Mouse (Mus musculus): ENCODE measurements around the gene Tmem108. TPM values are rescaled to one million over a fixed set of nuclear protein-coding genes. Genes with fewer than 3 reads are reported as not detected.

The Tmem108 gene
- polyA plus RNA-seq, 1 experiment: not detected

- H3K27ac ChIP-seq (replicated peaks; ENCODE audit: low read depth, low read length): no peak overlapping the region
- peaks cover 3% of the 10 kb centered on the region; the same call in 1 of the 2 replicates for H3K4me1 ChIP-seq (ENCODE audit: control insufficient read depth, insufficient read depth, insufficient read length, low read length)
- no peak overlapping the region for H3K4me3 ChIP-seq (ENCODE audit: insufficient read depth, low read depth, low read length)
Observed at GRCm38 (mm10) chr9:103489096-103489495, 272.5 kb downstream of the Tmem108 start.

- Histone ChIP-seq H3K4me1 (ENCODE audit: control insufficient read depth, insufficient read depth, insufficient read length, low read length) (peaks cover 3% of the 10 kb centered on the region; the same call in 1 of the 2 replicates), H3K27ac (replicated peaks; ENCODE audit: low read depth, low read length) (no peak overlapping the region), H3K4me3 (ENCODE audit: insufficient read depth, low read depth, low read length) (no peak overlapping the region)
Observed at GRCm38 (mm10) chr9:103486262-103486661, 275.4 kb downstream of the Tmem108 start.

GRCm38 (mm10) chr9:103485606-103486005 is 276.0 kb downstream of the Tmem108 start:
- Histone ChIP-seq H3K4me1 (ENCODE audit: control insufficient read depth, insufficient read depth, insufficient read length, low read length) (peaks cover 3% of the 10 kb centered on the region; the same call in 1 of the 2 replicates), H3K27ac (replicated peaks; ENCODE audit: low read depth, low read length) (no peak overlapping the region), H3K4me3 (ENCODE audit: insufficient read depth, low read depth, low read length) (no peak overlapping the region)

- Histone ChIP-seq H3K4me3 (ENCODE audit: insufficient read depth, low read depth, low read length) (no peak overlapping the region), H3K4me1 (ENCODE audit: control insufficient read depth, insufficient read depth, insufficient read length, low read length) (no peaks in the 10 kb centered on the region), H3K27ac (replicated peaks; ENCODE audit: low read depth, low read length) (no peak overlapping the region)
Observed at GRCm38 (mm10) chr9:103480603-103481220, 280.9 kb downstream of the Tmem108 start.

GRCm38 (mm10) chr9:103480044-103480576 is 281.5 kb downstream of the Tmem108 start, which contains the start of gene Bfsp2:
TSS of gene Bfsp2 (minus strand) at chr9:103480420.
- H3K4me1 ChIP-seq (ENCODE audit: control insufficient read depth, insufficient read depth, insufficient read length, low read length): no peaks in the 10 kb centered on the region
- no peak within 1 kb of the TSS for H3K27ac ChIP-seq (replicated peaks; ENCODE audit: low read depth, low read length)
- no peak within 1 kb of the TSS for H3K4me3 ChIP-seq (ENCODE audit: insufficient read depth, low read depth, low read length)

- Histone ChIP-seq H3K27ac (replicated peaks; ENCODE audit: low read depth, low read length) (no peak overlapping the region), H3K4me3 (ENCODE audit: insufficient read depth, low read depth, low read length) (no peak overlapping the region), H3K4me1 (ENCODE audit: control insufficient read depth, insufficient read depth, insufficient read length, low read length) (no peaks in the 10 kb centered on the region; the same call in 1 of the 2 replicates)
Observed at GRCm38 (mm10) chr9:103475414-103475813, 286.2 kb downstream of the Tmem108 start.

GRCm38 (mm10) chr9:103473915-103474688 is 287.5 kb downstream of the Tmem108 start:
- H3K4me3 ChIP-seq (ENCODE audit: insufficient read depth, low read depth, low read length): no peak overlapping the region
- no peak overlapping the region for H3K27ac ChIP-seq (replicated peaks; ENCODE audit: low read depth, low read length)
- H3K4me1 ChIP-seq (ENCODE audit: control insufficient read depth, insufficient read depth, insufficient read length, low read length): no peaks in the 10 kb centered on the region; the same call in 1 of the 2 replicates

GRCm38 (mm10) chr9:103471784-103472183 is 289.9 kb downstream of the Tmem108 start:
- H3K4me3 ChIP-seq (ENCODE audit: insufficient read depth, low read depth, low read length): no peak overlapping the region
- H3K4me1 ChIP-seq (ENCODE audit: control insufficient read depth, insufficient read depth, insufficient read length, low read length): no peaks in the 10 kb centered on the region; the same call in 1 of the 2 replicates
- no peak overlapping the region for H3K27ac ChIP-seq (replicated peaks; ENCODE audit: low read depth, low read length)

- no peak overlapping the region for H3K4me3 ChIP-seq (ENCODE audit: insufficient read depth, low read depth, low read length)
- H3K27ac ChIP-seq (replicated peaks; ENCODE audit: low read depth, low read length): no peak overlapping the region
- H3K4me1 ChIP-seq (ENCODE audit: control insufficient read depth, insufficient read depth, insufficient read length, low read length): no peaks in the 10 kb centered on the region; the same call in 1 of the 2 replicates
Observed at GRCm38 (mm10) chr9:103469516-103469915, 292.1 kb downstream of the Tmem108 start.

- Histone ChIP-seq H3K4me3 (ENCODE audit: insufficient read depth, low read depth, low read length) (no peak overlapping the region), H3K4me1 (ENCODE audit: control insufficient read depth, insufficient read depth, insufficient read length, low read length) (no peaks in the 10 kb centered on the region; the same call in 1 of the 2 replicates), H3K27ac (replicated peaks; ENCODE audit: low read depth, low read length) (no peak overlapping the region)
Observed at GRCm38 (mm10) chr9:103468911-103469310, 292.7 kb downstream of the Tmem108 start.

GRCm38 (mm10) chr9:103465711-103466220 is 295.9 kb downstream of the Tmem108 start:
- no peaks in the 10 kb centered on the region for H3K4me1 ChIP-seq (ENCODE audit: control insufficient read depth, insufficient read depth, insufficient read length, low read length)
- H3K27ac ChIP-seq (replicated peaks; ENCODE audit: low read depth, low read length): no peak overlapping the region
- no peak overlapping the region for H3K4me3 ChIP-seq (ENCODE audit: insufficient read depth, low read depth, low read length)

GRCm38 (mm10) chr9:103465293-103465692 is 296.3 kb downstream of the Tmem108 start:
- H3K4me3 ChIP-seq (ENCODE audit: insufficient read depth, low read depth, low read length): no peak overlapping the region
- H3K4me1 ChIP-seq (ENCODE audit: control insufficient read depth, insufficient read depth, insufficient read length, low read length): no peaks in the 10 kb centered on the region
- H3K27ac ChIP-seq (replicated peaks; ENCODE audit: low read depth, low read length): no peak overlapping the region

- Histone ChIP-seq H3K4me3 (ENCODE audit: insufficient read depth, low read depth, low read length) (no peak overlapping the region), H3K27ac (replicated peaks; ENCODE audit: low read depth, low read length) (no peak overlapping the region), H3K4me1 (ENCODE audit: control insufficient read depth, insufficient read depth, insufficient read length, low read length) (no peaks in the 10 kb centered on the region)
Observed at GRCm38 (mm10) chr9:103463833-103464232, 297.8 kb downstream of the Tmem108 start.

- Histone ChIP-seq H3K4me1 (ENCODE audit: control insufficient read depth, insufficient read depth, insufficient read length, low read length) (no peaks in the 10 kb centered on the region), H3K27ac (replicated peaks; ENCODE audit: low read depth, low read length) (no peak overlapping the region), H3K4me3 (ENCODE audit: insufficient read depth, low read depth, low read length) (no peak overlapping the region)
Observed at GRCm38 (mm10) chr9:103459839-103460238, 301.8 kb downstream of the Tmem108 start.

GRCm38 (mm10) chr9:103459307-103459706 is 302.3 kb downstream of the Tmem108 start:
- Histone ChIP-seq H3K4me3 (ENCODE audit: insufficient read depth, low read depth, low read length) (no peak overlapping the region), H3K27ac (replicated peaks; ENCODE audit: low read depth, low read length) (no peak overlapping the region), H3K4me1 (ENCODE audit: control insufficient read depth, insufficient read depth, insufficient read length, low read length) (no peaks in the 10 kb centered on the region)
